Mouse (Mus musculus) mouse trophoblast stem cell (cell line): ENCODE results near the gene Nmd3.

Experiments used
- in situ Hi-C, 2 experiments: fragments of 300-500 bp; cut with MseI, MboI; formaldehyde crosslinking; loops; 2 replicates in 1 of 2; 3 replicates in 1 of 2; pipeline ENCODE4 v1.15.1; 2025

The Nmd3 gene

DNA sequence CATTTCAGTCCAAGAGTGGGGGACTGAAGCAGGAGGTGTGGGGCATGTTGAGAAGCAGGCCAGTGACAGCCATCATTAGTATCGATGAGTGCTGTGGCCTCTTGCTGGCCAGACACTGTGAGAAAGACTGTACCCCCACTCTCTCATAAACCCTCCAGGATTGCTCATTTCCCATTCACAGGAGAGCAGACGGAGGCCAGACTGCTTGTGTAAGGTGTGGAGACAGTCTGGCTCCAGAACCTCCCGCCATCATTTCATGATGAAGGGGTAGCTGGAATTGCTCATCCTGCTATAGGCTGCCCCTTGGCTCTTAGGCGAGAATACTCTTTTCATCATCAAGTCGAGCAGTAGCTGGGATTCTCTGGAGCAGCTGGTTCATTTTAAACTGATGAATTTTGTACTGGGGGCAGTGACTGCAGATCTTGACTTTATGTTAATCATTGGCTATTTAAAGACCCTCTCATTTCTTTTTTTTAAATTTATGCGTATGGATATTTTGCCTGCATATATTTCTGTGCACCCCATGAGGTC, 41.1 kb downstream of the Nmd3 start:
- in situ Hi-C loops: loop anchor here (5.0 kb wide), 2 partner anchors 129 to 139 kb away; no protein-coding TSS in a partner anchor

DNA sequence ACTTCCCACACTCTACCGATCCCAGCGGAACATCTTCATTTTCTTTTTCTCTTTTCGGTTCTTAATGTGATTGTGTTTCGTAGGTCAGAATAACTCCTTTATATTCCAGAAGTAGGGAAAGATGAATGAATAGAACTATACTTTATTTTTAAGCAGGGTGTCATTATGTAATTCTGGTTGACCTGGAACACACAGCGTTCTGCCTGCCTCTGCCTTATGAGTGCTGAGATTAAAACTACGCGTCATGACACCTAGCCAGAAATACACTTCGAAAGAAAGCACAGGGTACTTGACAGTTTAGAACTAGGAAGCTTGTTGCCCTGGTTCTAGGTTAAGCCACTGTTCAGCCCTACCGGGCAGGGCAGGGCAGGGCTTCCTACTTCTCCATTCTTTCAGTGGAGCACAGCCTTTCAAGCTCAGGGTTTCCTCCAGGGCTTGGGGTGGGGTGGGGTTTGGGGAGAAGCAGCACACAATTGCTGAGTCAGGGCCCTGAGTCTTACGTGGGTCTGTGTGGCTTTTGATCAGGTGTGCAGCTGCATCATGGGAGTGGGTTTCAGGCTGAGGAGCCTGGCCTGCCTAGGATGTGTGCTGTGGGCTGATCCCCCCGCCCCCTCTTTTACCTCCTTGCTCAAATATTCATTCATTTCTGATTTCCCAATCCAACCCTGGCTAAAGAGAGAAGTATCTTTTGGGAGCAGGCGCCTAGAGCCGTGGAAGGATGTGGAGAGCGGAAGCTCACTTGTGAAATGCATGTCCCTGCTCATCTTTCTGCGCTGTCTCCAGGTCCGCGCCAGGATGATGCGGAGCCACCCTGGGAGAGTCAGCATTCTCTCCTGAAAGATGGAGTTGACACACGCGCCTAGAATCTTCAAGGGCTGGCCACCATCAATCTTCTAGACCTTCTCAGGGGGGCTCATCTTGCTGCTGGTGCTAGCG, 42.1 kb downstream of the Nmd3 start:
- in situ Hi-C loops: loop anchor here (5.0 kb wide), 2 partner anchors 128 to 138 kb away; no protein-coding TSS in a partner anchor

DNA sequence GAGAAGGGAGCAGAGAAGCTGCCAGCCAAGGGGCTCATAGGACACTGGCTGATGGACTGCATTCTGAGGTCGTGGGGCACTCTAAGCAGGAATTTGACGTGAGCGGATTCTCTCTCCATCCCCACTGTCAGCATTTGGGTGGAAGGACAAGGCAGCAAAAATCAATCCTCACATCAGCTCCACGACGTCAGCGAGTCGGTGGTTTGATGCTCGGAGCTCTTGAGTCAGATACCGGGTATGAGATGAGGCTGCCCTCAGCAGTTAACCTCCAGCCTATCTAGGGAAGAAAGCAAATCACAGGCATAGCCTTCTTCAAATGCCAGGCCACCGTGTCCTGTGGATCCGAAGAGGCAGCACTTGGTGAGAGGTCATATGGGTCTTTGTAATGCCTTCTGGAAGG, 43.4 kb downstream of the Nmd3 start:
- in situ Hi-C loops: no loop called here

DNA sequence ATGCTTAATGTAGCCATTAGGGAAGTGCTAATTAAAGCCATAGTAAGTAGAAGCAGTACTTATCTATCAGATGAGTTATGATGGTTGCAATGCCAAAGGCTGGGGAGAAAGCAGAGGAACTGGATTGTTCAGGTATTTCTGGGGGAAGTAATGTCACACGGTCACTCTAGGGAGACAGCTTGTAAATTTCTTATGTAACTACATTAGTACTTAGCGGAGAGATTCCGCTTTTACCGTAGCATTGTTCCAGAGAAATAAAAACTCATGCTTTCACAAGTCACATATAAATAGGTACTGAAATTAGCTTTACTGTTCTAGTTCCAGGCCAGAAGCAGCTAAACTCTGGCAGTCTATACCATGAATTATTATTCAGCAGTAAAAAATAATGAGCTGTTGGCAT, 47.4 kb downstream of the Nmd3 start:
- in situ Hi-C loops: no loop called here

DNA sequence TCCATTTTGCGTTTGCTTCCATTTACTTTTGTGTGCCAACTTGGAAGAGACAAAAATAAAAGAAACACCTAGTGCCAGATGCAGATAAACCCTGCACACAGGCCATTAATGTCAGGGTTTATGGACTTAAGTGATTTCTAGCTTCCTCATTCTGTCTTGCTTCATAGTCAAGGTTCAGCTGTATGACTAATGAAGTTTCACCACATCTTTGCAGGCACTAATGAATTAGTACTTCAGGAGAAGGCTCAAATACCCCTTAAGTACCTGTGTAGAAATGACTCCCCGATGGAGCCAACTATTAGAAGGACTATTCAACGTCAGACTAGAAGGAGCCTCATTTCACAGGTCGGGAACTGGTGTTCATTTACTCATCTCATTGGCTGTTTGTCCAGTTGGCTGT, 51.6 kb downstream of the Nmd3 start:
- in situ Hi-C loops: no loop called here

DNA sequence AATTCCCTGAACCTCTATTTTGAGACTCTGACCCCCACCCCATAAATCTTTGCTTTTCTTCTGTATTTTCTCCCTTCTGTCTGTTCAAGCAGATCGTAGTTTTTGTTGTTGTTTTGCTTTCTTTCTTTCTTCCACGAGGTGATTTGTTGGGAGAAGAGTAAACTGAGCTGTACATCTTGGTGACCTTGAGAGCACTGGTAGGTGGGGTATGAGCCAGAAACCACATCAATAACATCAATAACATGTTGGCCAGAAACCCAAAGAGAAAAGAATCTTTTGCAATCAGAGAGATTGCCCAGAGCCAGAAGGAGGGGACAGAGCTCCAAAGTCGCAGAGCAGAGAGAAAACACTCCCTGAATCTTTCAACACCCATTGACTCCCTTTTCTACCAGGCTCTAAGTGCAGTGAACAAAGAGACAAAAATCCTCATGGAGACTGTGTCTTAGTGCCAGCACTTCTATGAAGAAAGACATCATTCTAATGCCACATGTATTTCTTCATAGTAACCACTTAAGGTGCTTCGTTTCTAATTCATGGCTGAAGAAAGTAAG, 57.5 kb downstream of the Nmd3 start:
- in situ Hi-C loops: no loop called here

DNA sequence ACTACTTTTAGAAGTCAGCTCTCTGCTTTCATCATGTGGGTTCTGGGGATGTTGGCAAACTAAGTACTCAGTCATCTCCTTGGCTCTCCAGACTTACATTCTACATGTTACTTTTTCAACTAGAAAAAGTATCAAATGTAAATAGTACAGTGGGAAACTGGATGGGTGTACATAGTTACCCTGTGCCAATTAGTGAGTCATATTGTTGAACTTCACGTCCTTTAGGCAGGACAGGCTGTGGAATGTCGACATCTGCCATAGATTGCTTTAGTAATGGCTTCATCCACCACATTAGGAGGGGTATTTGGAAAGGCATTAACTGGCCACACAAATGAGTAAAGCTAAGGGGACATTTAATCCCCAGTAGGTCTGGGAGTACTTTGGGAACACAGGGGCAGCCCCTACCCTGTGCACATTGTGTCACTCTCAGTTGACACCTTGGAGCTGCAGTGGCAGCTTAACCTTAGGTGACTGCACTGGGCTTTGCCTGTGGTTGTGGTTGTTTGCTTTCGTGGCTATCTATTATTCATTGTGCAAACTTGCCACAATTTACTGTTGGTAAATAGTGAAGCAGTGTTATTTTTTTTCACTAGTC, 71.1 kb downstream of the Nmd3 start:
- in situ Hi-C loops: no loop called here

DNA sequence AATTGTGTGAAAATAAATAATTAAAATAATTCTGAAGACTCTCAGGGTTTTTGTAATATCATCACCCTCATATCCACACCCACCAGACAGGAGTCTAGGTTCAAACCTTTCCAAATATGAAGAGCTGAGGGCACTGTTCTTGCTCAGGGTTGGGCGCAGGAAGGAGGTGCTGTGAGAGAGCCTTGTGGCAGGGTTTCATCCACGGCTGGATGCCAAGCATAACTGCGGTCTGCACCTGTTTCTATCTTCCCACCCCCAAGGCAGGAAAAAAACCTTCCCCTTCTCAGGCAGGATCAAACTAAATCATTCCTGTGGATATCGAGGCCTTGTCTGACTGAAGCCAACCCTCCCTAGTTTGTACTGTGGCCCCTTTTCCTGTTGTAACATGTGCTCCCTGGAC, 75.7 kb downstream of the Nmd3 start:
- in situ Hi-C loops: no loop called here

DNA sequence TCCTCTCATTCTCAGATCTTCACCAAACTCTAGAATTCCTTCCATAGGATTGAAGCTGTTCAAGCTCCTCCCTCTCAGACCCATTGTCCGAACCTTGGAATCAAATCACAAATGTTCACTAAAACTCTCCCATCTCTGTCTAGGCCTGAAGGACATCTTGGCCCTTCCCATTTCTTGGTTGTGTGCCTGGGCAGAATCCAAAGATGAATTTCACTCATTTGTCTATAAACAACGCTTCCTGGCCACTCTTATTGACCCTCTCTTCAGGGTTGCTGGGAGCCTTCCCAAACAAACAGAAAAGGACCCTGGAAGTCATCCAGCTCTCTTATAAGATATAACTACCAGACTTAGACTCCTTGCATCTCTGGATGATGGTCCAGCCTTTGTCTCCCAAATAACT, 76.2 kb downstream of the Nmd3 start:
- in situ Hi-C loops: no loop called here

DNA sequence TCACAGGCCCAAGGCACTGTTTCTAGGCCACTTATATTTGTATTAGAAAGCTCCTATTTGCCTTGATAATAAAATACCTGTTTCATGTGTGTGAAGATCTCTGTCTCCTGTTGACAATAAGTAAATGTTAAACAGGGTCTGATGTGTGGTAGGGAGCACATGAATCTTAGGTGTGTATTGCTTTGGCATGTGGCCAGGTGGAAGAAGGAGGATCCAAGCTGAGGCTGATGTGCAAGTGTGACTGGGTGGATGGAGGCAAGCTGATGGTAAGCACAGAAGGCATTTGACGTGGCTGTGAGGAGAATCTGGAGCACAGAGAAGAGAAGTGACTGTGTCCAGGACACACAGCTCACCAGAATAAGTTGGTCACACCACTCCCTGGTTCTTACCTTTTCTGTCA, 77.3 kb downstream of the Nmd3 start:
- in situ Hi-C loops: no loop called here

DNA sequence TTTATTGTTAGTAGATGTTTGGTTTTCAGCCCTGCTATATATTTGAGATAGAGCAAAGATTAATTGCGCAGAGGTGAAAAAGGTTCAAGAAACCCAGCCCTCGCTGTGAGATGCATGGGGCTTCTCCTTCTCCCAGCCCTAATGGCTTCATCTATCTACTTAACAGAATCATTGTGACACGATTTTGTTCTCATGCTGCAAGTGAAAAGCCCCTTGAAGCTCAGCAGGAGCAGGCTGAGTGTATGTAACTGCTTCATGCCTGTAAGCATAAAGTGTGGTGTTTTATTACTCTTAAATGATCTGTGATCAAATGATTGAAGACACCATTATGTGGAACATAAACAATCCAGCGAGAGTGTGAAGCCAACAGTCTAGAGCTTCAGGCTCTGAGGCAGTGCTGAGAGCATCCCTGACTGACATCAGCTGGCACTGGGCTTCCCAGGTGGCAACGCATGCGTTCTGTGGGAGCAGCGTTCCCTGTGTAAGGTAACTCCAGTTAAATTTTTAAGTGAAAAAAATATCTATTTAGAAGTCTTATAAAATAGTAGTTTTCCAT, 79.1 kb downstream of the Nmd3 start:
- in situ Hi-C loops: no loop called here

DNA sequence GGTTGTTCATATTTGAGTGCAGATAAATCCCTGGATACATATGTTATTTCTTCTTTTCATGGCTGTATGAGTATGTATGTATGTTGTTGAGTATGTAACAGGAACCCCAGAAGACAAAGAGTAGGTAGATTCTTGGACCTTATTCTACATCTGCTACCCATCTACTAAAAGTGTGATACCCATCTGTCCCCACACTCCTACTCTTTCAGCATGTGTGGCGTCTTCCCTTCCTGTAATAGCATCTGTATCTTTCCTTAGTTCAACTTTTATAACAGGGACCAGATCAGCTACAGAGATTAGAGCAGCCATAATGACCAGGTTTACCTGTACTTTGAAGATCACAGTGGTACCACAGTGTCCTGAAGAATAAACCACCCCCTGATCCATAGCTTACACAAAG, 81.4 kb downstream of the Nmd3 start:
- in situ Hi-C loops: no loop called here
